Mouse (Mus musculus): ENCODE data around the gene Lbh. TPM values are rescaled to one million over a fixed set of nuclear protein-coding genes. Genes with fewer than 3 reads are reported as not detected.

Gene Lbh
- 52.0 and 53.0 TPM in 2 replicates for polyA plus RNA-seq (2012; rRNA removed)

DNA sequence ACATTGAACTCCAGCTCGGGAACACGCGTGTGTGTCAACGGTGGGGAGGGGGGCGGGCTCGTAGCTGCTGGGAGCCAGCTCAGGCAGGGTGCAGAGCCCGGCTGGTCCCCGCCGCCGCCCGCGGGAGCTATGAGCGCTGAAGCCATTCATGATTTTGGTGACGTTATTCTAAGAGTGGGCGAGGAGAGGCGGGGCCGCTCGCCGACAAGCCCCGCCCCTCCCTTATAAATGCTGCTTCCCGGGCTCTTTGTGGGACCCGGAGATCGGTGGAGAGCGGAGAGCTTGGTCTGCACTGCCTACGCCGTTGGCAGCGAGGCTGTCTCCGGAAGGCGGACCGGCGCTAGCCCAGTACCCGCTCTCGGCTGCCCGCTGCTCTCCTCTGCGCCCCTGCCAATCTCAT is at the start of gene Lbh:
TSS of gene Lbh (plus strand) at position 253 of the 400 bp plus-strand sequence.
- peak; percentile 82 to 95 for DNase-seq (ENCODE audit: extremely low spot score in 1 of 2, low spot score in 1 of 2)

DNA sequence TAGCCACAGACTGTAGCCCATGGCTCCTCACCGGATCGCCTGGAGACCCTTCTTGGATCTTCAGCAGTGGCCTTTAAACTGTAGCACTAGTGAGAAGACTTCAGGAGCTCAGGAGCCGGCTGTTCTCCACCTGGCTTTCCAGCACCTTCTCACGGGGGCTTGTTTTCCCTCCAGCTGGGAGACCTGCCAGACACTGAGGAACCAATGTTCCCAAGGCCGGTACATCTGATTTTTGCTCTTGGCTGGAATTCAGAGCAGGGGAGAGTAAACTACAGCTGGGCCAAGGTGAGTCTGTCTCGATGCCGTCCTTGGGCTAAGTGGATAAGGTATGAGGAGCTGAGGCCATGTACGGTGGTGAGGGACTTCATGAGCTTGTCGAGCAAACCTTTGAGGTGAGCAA is 39.1 kb upstream of the Lbh start:
- no peak for DNase-seq (ENCODE audit: extremely low spot score in 1 of 2, low spot score in 1 of 2)

DNA sequence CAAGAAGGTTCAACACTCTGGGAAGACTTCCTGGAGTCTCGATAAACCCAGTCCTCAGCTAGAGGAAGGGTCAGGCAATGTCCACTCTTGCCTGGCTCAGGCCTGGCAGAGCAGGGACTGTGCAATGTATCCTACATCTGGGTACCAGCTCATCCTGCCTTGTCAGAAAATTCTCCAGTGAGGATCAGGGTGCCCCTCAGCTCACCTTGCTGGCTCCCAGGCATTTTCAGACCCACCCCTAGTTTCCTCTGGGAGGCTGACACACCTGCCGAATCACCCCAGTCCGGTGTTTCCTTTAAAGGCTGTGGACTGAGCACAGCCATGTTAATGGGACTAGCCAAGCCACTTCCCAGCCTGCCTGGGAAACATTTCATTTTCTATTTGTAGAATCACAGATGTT is 37.9 kb upstream of the Lbh start:
- DNase-seq (ENCODE audit: extremely low spot score in 1 of 2, low spot score in 1 of 2): no peak

DNA sequence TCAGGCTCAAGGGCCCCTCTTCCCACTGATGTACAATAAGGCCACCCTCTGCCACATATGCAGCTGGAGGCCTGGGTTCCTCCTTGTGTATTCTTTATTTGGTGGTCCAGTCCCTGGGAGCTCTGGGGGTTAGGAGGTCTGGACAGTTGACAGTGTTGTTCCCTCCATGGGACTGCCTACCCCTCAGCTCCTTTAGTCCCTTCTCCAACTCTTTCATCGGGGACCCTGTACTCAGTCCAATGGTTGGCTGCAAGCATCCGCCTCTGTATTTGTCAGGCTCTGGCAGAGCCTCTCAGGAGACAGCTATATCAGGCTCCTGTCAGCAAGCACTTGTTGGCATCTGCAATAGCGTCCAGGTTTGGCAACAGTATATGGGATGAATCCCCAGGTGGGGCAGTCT is 37.1 kb upstream of the Lbh start:
- no peak for DNase-seq (ENCODE audit: extremely low spot score in 1 of 2, low spot score in 1 of 2)

DNA sequence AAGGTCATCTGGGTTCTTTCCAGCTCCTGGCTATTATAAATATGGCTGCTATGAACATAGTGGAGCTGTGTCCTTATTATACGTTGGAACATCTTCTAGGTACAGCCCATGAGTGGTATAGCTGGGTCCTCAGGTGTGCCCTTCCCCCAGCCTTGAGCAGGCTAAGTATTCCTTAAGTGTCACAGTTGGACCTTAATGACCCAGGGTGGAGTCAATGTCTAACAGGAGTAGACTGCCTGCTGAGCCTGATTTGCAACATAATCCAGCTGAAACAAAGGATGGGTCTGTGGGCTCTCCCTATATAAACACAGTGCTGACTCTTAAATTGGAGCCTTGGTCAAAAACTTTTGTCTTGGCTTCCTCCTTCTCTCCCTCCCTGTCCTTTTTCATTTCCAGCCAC is 36.3 kb upstream of the Lbh start:
- DNase-seq (ENCODE audit: extremely low spot score in 1 of 2, low spot score in 1 of 2): no peak

DNA sequence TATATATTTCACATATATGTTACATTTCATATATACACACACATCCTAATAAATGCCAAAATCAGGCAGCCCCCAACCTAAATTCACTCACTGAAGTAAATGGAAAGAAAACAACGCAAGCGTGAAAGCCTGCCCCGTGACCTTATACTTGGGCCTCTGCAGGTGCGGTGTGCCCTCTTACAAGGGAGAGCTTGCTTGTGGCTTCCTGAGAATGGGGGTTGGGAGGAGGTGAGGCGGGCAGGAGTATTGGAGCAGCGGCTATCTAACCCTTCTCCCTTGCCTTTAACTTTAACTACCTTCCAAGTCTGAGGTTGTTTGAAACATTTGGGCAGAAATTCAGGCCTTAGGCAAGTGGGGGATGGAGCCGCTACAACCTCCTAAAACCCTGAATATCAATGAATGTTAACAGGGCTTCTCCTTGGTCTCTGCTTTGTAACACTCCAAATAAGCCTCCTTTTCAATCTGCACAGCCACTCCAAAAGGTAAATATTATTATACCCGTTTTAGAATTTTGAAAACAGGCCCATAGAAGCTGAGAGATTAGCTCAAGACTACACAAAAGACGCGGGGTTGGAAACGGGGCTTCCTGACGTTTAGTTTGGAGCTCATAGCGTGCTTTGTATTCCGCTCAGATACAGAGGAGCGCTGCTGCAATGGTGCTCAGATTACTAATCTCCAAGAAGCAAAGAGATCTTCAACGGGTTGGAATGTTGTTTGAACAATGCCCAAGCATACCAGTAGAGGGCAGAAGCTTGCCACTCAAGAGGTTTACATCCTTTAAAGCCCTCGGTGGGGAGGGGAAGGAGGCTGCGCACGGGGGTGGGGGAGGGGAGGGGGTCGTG is 28.3 kb upstream of the Lbh start:
- peak; percentile 76 to 94 for DNase-seq (ENCODE audit: extremely low spot score in 1 of 2, low spot score in 1 of 2)

DNA sequence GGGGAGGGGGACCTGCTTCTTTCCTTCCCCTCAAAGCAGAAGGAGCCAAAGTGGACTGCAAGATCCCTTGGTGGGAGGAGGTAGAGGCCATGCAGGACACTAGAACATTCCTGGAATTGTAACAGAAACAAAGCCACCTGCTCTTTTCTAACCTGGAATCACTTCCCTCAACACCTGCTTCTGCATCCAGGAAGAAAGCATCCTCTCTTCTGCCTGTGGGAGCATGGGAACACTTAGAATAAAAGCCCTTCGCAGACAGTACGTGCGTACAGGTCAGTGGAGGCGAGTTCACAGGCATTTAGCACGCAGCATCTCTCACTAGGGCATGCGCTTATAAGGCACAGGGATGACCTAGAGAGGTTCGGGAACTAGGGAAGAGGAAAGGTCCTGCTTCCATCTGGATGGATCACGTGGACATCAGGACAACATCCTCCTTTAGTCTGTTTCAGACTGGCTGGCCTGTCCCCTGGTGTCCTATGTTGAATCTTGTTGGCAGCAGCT is 27.7 kb upstream of the Lbh start:
- DNase-seq (ENCODE audit: extremely low spot score in 1 of 2, low spot score in 1 of 2): peak in 1 of 2 experiments; percentile 6

DNA sequence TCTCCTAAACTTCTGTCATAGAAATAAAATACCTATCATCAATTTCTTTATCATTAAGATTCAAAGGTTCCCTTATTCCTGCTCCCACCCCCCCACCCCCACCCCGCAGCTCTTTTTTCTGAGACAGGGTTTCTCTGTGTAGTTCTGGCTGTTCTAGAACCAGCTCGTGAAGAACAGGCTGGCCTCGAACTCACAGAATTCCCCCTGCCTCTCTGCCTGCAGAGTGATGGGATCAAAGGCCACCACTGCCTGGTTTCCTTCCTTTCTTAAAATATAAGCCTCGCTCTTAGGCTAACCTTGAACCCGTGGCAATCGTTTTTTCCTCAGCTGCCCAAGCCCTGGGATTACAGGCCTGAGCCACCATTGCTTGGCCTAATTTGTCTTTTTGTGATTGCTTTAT is 26.5 kb upstream of the Lbh start:
- DNase-seq (ENCODE audit: extremely low spot score in 1 of 2, low spot score in 1 of 2): no peak

DNA sequence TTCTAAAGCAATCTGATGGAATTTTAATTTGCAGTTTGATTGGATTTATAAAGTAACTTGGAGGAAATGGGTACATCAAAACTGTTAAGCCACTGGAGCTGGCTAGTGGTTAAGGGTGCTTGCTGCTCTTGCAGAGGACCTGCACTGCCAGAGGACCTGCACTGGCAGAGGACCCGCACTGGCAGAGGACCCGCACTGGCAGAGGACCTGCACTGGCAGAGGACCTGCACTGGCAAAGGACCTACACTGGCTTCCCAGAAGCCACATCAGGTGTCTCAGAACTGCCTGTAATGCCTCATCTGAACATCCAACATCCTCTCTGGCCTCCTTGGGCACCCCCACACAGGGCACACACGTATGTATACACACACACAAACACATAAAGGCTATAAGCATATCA is 22.6 kb upstream of the Lbh start:
- DNase-seq (ENCODE audit: extremely low spot score in 1 of 2, low spot score in 1 of 2): no peak

DNA sequence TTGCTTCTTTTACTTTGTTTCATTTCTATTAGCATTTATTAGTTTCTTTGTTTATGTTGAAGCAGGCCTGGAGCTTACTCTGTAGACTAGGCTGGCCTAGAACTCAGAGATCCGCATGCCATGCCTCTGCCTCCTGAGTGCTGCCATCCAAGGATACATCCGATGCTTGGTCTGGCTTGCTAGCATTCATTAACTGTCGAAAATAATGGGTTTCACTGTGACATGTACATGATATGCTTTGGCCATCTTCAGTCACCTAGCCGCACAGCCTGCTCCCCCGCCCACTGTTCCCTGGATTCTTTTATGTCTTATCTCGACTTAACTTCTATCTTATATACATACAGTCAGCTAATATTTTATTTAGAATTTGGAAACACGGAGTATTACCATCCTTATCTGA is 21.0 kb upstream of the Lbh start:
- DNase-seq (ENCODE audit: extremely low spot score in 1 of 2, low spot score in 1 of 2): no peak

DNA sequence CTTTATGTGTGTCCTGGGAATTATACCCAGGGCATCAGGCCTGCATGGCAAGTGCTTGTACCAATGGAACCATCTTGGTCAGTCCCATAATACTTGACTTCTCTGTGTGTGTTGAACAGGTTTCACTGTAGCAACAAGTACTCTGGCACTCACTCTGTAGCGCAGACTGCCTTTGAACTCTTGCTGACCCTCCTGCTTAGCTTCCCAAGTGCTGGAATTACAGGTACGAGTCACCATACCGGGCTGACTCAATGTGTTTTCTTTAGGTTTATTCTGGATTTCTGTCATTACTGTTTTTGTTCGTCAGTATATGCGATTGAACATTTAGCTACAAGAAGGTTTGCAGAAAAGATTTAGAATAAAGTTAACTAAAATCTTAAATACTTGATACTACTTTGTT is 20.1 kb upstream of the Lbh start:
- no peak for DNase-seq (ENCODE audit: extremely low spot score in 1 of 2, low spot score in 1 of 2)

DNA sequence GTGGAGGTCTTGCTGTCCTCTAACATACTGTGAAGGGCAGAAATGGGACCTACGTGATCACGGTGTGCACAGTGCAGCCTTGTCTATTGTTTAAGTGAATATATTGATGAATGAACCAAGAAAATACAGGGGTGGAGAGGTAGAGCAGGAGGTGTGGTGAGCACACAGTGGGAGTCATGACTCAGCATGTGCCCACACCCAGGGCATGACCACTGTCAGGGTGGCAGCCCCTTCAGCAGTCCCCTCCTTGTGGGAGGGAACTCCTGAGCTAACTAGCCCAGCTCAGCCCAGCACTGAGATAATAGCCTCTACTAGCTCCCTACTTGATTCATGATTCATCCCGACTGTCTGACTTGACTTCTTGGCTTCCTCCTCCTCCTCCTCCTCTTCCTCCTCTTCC is 19.3 kb upstream of the Lbh start:
- no peak for DNase-seq (ENCODE audit: extremely low spot score in 1 of 2, low spot score in 1 of 2)

DNA sequence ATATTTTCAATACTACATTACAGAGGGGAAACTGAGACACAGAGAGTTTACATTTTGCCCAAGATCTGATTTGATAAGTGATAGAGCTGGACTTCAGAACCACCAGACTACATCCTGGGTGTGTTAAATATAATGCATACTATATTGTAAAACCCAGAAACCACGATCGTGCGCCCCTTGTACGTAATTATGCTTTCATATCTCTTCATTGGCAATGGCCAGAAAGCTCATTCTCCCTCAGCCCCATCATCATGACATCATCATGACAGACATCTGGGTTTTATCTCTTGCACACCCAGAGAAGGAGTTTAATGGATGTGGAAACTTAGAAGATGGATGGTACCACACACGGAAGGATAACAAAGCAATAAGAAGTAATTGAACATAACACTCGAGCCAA is 17.1 kb upstream of the Lbh start:
- no peak for DNase-seq (ENCODE audit: extremely low spot score in 1 of 2, low spot score in 1 of 2)

DNA sequence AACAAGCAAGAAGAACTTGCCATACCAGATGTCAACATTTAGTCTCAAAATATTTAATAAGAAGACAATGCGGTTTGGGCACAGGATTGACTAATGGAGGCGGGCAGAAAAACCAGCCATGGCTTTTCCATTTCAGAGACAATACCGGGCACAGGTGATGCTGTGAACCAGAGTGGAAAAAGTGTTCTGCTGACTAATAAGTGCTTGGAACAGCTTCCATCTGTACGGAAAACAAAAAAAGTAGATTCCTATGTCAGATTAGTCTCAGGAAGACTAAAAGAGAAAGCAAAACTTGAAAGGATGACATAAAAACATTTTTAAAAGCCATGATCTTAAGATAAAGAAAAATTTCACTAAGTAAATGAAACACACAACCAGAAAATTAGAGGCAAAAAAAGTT is 16.4 kb upstream of the Lbh start:
- no peak for DNase-seq (ENCODE audit: extremely low spot score in 1 of 2, low spot score in 1 of 2)

DNA sequence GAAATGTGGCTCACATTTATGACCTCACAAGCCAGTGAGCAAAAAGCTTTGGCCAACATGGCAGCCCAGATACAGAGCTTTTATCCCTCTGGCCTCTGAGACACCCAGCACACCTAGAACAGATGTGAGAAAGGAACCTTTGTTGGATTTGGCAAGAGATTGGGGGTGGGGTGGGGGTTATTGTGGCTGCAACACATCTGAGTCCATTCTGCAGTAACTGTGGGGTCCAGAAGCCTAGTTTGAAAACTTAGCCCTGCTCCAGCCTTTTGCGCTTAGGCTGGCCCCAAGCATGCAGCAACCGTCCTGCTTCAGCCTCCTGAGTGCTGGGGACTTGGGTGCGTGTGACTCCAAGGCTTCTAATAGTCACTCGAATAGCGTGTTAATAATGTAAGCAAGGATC is 14.8 kb upstream of the Lbh start:
- DNase-seq (ENCODE audit: extremely low spot score in 1 of 2, low spot score in 1 of 2): no peak

DNA sequence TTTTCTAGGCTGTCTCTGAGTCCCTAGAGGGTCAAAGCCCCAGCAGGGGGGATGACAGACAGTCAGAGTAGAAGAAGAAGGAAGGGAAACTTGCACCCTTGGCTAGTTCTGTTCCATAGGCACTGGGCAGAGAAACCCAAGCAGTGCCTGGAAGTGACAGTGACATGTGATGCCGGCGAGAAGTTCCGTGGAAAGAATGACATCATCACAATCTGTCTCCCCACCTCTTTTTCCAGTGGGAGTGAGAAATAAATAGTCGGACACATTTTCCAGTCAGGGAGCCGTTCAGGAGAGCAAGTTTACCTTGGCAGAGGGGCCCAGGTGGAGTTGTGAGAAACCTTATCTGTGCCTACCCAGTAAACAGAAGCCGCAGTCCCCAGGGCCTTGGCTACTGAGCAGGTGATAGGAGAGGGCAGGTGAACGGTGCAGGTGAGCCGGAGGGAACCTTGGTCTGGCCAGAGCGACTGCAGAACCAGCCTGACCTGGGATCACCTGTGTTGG is 14.1 kb upstream of the Lbh start:
- peak in 1 of 2 experiments; percentile 32 for DNase-seq (ENCODE audit: extremely low spot score in 1 of 2, low spot score in 1 of 2)

DNA sequence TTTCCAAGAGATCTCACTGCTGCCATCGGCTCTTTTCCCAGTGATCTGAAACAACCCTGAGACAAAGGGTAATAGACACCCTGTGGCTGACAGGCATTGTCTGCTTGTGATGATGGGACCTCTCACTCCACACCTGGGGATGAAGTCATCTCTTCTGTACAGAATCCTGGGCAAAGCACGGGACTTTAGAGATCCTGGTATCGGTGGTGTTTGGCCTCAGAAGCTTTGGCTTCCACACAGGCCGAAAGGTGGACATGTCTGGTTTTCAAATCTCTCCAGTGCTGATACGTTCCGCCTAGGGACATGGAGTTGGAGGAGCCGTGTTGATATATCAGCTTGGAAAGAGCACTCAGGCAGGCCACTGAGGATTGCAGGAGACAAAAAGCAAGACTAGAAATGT is 13.2 kb upstream of the Lbh start:
- DNase-seq (ENCODE audit: extremely low spot score in 1 of 2, low spot score in 1 of 2): no peak

DNA sequence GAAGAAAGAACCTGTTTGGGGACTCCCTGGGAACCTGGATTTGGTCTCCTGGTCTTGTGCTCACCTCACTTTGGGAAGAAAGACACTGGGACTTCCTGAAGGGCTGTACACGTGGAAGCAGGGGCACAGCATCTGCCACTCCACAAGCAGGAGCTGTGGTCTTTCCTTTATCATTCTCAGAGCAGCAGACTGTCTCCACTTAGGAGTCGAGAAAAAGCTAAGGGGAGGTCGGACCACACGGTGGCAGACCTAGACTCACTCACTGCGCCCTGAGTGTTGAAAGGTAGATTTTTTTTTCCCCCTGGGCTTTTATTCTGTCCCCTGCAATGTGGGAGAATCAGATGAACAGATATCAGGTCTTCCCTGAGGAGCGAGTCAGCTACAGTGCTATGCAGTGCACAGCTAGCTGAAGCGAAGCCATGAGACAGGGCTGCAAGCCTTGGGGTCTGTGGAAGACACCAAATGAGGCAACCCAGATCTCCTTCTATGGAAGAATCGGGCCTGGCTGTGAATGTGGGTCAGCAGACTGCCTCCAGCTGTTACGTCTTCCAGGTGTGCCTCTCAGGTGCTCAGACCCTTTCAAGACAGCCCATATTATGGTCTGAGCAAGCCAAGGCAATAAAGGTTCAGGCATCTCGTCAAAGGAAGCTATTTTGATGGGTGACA is 11.7 kb upstream of the Lbh start:
- DNase-seq (ENCODE audit: extremely low spot score in 1 of 2, low spot score in 1 of 2): no peak

DNA sequence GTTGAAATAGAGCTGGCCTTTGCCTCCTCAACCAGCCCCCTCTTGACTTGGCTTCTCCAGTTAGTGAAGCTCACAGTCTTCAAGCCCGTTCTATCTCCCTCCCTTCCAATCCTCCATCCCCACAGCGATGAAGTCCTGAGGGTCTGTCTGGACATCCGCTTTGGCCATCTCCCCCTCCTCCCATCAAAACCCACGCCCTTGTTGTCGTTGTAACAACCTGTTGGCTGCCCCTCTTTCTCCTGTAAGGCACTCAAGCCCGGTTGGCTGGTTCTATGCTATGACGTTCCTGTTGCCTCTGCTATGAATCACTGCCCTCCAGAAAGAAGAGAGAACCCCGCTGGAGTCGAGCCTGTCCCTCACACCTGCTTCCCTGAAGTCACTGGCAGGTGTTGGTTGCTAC is 10.9 kb upstream of the Lbh start:
- DNase-seq (ENCODE audit: extremely low spot score in 1 of 2, low spot score in 1 of 2): no peak

DNA sequence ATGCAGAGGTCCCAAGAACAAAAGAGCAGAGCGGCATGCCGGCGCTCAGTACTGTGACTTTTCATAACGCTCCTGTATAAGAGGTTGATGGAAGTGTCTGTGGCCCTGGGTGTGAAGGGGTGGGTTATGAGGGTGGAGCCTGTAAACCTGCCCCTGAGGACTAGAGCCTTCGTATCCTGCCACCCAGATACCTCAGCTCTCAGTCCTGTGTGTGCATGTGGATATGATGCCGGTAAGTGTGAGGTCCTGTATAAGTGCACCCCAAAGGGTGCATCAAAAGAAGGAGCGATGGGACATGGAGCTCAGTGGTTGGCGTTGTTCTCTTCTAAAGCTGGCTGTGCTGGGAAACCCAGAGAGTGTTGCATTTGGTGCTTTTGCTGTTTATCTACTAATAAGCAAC is 10.3 kb upstream of the Lbh start:
- DNase-seq (ENCODE audit: extremely low spot score in 1 of 2, low spot score in 1 of 2): no peak

DNA sequence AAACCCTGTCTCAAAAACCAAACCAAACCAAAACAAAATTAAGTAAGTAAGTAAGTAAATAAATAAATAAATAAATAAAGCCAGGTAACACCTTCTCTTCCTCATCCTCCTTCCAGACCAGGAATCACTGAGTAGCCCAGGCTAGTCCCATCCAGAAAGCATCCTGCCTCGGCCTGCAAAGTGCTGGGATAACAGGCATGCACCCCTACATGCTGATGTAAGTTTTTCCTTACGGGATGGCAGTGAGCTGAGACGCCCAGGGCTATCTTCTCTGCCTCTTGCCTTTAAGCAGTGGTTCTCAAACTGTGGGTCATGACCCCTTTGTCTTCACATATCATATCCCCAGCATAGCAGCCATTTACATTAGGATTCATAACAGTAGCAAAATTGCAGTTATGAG is 9.5 kb upstream of the Lbh start:
- no peak for DNase-seq (ENCODE audit: extremely low spot score in 1 of 2, low spot score in 1 of 2)
